Mouse (Mus musculus) bone marrow, adult 2 months (tissue): ENCODE measurements around the gene Stard9.

ENCODE experiments used
- CTCF ChIP-seq: fragments of 200-500 bp; IDR thresholded peaks from 2 replicates; pipeline ENCODE4 v1.5.1; 2011; ENCODE audit warnings: low read length, control low read depth; ENCODE audit not compliant: control insufficient read depth, insufficient read depth
- POLR2A ChIP-seq: fragments of 200-500 bp; IDR thresholded peaks from 2 replicates; pipeline ENCODE4 v1.6.1; 2011; ENCODE audit warnings: low read depth, mild to moderate bottlenecking, control low read depth, low read length, borderline replicate concordance; ENCODE audit not compliant: control insufficient read depth

DNA sequence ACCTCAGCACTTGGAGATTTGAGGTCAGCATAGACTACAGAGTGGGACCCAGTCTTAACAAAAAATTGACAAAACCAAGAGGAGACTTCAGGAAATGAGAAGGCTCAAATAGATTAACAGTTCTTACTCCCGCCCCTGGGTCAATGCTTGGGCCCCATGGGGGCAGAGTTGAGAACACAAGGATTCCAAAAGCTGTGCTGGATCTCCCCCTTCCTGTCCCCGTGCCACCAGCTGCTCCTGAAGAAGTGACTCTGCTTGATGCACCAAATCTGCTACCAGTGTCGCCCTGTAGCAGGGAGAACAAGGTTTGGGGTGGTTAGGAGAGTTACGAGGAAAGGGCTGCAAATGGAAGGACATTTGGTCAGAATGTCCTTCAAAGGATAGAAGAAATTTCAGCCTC, 94.7 kb downstream of the Stard9 start:
- TF ChIP-seq POLR2A = no peak
- TF ChIP-seq CTCF = no peak
